Mouse (Mus musculus) retina, postnatal 7 days (tissue): ENCODE data around the gene Kalrn.

Experiments
- DNase-seq: peaks from one replicate; pipeline ENCODE4 v3.0.0-alpha.2; 2012; ENCODE audit warnings: low read depth, low spot score

The Kalrn gene

GRCm38 (mm10) chr16:34352747-34353146 is 220.6 kb downstream of the Kalrn start:
- no peak for DNase-seq

- no peak for DNase-seq
These were observed 221.7 kb downstream of the Kalrn start for GRCm38 (mm10) chr16:34351575-34352150.

- DNase-seq, result no peak
These were observed 225.8 kb downstream of the Kalrn start for GRCm38 (mm10) chr16:34347574-34347973.

DNA sequence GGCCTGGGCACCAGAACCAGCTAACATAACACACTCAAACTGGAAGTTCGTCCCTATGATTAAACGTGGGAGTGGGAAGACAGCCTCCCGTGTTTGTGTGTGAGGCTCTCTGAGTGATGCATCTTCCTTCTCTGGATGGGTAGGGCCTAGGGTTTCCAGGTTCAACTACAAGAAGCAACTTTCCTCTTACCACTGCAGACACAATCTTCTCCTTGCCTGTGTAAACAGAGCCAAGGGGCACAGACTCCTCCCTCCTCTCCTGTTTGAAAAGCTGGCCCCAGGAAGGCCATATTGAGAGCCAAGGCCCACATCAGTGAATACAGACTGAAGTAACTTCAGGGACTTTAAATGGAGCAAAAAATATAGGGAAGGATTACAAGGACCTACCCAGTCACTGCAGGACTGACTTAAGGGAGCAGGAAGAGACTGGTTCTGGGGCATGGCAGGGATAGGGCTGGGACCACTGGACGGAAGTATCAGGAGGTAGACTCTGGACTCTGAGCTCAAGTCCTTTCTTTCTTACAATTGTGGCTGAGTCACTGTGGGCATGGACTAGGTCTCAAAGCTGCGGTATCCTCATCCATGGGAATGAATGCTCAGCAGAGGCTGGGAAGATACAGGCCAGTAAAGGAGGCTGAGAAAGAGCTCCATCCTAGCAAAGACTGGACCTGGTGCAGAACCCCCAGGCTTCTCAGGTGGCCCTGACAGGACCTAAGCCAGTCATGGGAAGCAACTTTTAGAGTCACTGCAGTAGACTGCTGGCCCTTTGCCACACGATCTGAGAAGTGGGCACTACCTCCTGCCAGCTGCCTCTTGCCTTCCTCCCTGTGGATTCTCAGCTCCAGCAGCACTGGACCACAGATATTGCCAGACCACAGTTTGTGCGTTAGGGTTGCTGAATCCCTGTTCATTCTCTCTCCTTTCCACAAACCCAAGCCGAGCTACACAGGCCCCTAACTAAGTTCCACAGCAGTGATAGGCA is 228.1 kb downstream of the Kalrn start:
- DNase-seq, result no peak

DNA sequence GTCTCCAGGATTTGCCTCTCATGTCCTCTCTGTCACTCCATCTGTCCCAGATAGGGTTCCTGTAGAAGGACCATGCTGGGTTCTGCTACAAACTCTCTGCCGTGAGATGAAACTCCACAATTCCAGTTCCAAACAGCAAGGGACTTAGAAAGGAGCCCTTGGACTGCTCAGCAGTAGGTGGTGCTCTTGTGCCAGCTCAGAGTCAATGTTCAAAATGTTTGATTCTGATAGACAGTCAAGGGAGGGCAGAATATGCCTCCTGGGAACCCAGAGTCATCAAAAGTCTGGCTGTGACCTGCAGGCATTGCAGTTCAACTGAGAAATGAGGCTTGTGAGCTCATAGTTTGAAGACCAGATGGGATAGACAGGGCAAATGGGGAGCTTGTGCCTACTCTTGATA is 229.4 kb downstream of the Kalrn start:
- peak; percentile 30 for DNase-seq

DNA sequence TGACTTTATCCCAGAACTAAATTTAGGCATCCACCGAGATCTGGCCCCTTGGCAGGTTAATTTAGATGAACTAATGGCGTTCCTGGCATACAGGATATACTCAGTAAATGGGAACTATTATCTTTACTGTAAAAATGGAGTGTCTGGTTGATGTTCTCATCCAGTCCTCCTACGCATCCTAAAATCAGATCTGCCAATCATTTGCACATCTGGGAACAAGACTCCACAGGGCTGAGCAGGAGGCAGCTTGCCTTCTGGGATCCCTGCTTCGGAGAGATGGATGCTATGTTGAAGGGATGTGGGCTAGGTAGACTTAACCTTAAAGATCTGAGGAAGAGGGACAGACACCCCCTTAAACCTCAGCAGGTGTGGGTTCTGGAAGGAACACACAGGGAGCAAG is 230.2 kb downstream of the Kalrn start:
- DNase-seq, result no peak

- no peak for DNase-seq
These were observed 230.8 kb downstream of the Kalrn start for GRCm38 (mm10) chr16:34342369-34343160.

- no peak for DNase-seq
These were observed 238.4 kb downstream of the Kalrn start for GRCm38 (mm10) chr16:34334919-34335318.

GRCm38 (mm10) chr16:34331630-34332029 is 241.7 kb downstream of the Kalrn start:
- no peak for DNase-seq

DNA sequence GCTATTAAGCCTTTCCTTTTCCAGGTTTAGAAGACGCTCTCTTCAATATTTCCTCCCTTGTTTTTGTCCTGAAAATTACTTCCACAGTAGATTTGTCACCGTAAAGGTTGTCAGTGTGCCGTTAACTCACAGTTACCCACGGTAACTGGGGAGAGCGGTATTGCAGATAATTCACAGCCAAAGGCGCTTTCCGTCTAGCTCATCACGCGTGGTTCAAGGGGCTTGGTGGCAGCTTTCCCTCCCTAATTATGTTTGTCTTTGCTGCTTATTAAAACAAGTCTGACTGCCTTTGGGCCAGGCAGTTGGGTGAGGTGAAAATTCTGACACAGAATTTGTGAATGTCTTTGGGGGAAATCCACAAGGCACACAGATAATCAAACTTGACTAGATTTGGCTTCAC is 243.5 kb downstream of the Kalrn start:
- DNase-seq, result no peak

DNA sequence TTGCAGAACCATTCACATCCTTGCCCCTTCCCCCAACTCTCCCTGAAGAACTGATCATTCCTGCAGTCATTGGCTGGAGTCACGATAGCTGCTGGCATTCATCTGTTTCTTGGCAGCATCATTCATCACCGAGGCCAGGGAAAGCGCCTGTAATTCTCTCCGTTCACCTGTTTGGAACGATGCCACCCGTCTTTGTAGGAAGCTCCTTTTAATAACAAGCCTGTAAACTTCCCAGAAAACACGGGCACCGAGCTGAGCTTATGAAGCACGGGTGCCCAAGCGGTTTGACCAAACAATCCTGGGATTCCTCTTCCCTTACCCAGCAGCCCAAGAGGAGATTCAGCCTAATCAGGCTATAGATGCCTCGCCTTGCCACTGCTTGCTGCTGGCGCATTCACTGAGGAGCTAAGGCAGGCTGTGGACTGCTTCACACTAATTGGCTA is 243.9 kb downstream of the Kalrn start:
- no peak for DNase-seq

GRCm38 (mm10) chr16:34327890-34328289 is 245.4 kb downstream of the Kalrn start:
- DNase-seq, result no peak

- no peak for DNase-seq
These were observed 247.5 kb downstream of the Kalrn start for GRCm38 (mm10) chr16:34325869-34326268.

DNA sequence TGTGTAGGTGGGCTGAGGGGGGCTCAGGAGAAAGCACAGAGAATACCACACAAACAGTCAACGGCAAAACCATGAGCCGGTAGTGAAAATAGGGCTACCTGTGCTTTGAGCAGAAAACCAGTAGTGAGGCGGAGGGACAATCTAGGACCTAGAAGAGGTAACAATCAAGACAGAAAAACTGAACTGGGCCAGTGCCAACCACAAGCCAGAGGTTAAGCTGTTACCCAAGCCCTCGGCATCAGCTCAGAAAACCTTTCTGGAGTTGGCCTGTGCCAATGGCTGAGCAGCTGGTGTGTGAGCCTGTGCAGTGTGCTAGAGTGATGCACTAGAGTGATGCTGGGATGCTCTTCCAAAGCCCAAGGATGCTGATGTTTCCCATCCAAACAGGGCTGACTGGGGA is 248.2 kb downstream of the Kalrn start:
- DNase-seq, result no peak

DNA sequence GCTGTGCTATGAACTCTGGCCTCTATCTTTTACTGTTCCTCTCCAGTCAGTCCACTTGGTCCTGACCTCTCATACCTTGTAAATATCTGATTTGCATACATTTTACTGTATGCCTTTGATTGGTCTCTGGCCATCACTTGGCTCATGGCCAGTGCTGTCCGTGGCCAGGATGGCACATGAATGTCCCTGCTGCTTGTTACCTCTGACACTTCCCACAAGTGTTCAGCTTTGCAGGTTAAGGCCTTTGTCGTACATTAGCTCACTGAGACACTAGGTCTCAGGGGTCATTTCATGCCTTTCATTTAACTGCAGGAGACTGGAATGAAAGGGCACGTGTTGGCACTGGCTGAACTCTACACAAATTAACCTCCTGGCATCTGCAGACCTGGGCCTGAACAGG is 248.6 kb downstream of the Kalrn start:
- no peak for DNase-seq

- DNase-seq, result no peak
These were observed 249.8 kb downstream of the Kalrn start for GRCm38 (mm10) chr16:34323496-34323895.

DNA sequence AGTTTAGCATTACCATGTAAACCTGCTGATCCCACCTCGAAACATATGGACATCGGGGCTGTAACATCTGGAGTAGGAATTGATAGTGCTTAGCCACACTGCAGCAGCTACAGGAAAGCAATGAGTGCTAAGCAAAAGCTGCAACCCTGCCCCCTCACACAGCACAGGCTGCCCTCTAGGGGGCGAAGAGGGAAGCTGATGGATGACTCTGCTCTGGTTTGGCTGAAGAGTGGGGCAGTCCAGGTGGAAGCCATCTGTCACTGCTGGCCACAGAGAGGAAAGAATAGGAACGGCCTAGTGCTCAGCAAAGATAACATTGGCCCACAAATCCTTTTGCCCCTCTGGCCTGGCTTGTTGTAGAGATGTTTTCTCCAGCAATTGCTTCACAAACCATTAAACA is 250.8 kb downstream of the Kalrn start:
- DNase-seq, result peak; percentile 63

- DNase-seq, result no peak
These were observed 252.1 kb downstream of the Kalrn start for GRCm38 (mm10) chr16:34321066-34321790.

DNA sequence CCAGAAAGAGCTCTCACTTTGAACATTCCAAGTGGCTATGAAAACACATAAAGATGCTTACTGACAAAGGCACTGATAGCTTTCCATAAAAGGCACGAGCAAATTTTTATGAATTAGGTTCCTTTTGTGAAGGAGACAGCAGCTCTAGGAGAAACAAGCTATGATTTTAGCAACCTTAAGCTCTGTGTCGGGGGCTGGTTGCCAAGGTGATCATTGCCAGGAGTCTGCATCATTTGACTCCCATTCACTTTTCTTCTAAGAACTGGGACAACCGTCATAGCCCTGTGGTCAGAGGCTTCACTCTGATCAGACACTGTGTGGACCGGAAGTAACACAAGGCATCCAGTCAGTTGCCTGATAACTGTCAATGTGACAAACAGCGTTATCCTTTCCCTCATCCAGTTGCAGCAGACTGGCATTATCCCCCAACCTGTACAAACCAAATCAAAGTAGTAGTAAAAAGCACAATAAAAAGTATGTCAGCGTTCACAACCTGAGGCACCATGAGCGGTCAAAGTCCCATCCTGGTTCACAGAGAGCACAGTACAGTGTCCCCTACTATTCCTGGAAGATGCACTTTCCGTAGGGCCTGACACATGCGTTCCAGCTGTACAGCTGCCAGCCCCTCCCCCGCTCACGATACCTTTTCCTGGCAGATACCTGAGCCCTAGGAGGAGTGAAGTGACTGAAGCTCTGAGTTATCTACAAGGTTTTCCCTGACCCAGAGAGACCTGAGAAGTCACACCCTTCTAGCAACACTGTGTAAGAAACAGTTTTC is 253.1 kb downstream of the Kalrn start:
- no peak for DNase-seq

DNA sequence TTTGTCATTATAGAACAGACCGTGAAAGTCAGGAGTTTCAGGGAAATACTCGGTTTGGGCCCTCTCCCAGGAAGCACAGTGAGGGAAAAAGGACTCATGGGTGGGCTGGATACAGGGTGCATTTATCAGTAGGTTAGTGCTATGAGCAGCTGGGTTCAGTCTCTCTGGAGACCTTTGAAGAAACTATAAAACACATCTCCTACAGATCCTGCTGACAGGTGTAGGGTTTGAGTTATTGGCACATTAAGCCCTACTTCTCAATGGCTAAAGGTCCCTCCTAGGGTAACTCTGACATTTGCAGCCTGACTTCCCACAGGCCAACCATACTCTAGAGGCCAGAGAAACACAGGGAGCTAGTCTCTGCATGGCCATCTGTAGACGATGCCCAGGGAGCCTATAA is 256.2 kb downstream of the Kalrn start:
- no peak for DNase-seq

- no peak for DNase-seq
These were observed 257.1 kb downstream of the Kalrn start for GRCm38 (mm10) chr16:34316253-34316652.
